Mouse (Mus musculus) lung, embryonic 14.5 days (tissue): ENCODE measurements at regions not wholly inside any gene's neighbourhood (a gene's known extent, or its start where the extent isn't known, plus 50 kb on each side); places are given as distances from the start of the nearest gene placed in this dataset.

Experiments
- ATAC-seq: fragments of 200-750 bp; cut with Nextera tagmentation; 2 replicates; pipeline ENCODE4 v1.8.0; 2017; ENCODE audit warnings: mild to moderate bottlenecking, moderate TSS enrichment, moderate library complexity; ENCODE audit not compliant: insufficient read depth
- DNase-seq: peaks from one replicate; pipeline ENCODE4 v3.0.0-alpha.2; 2015
- H3K27ac ChIP-seq: fragments of 300-500 bp; sonication (generic); 2 replicates; pipeline ENCODE4 v1.5.1; 2014; ENCODE audit warnings: low read depth, mild to moderate bottlenecking, moderate library complexity
- H3K27me3 ChIP-seq: fragments of 300-500 bp; sonication (generic); 2 replicates; pipeline ENCODE4 v1.6.1; 2014; ENCODE audit warnings: low read length, control low read depth; ENCODE audit not compliant: insufficient read depth
- H3K36me3 ChIP-seq: fragments of 300-500 bp; sonication (generic); 2 replicates; pipeline ENCODE4 v1.6.1; 2014; ENCODE audit warnings: control low read depth; ENCODE audit not compliant: insufficient read depth
- H3K4me1 ChIP-seq: fragments of 300-500 bp; sonication (generic); 2 replicates; pipeline ENCODE4 v1.6.1; 2014; ENCODE audit warnings: antibody characterized with exemption, control low read depth; ENCODE audit not compliant: insufficient read depth
- H3K4me2 ChIP-seq: fragments of 300-500 bp; sonication (generic); 2 replicates; pipeline ENCODE4 v1.6.1; 2014; ENCODE audit warnings: mild to moderate bottlenecking
- H3K4me3 ChIP-seq: fragments of 300-500 bp; sonication (generic); 2 replicates; pipeline ENCODE4 v1.5.1; 2014; ENCODE audit warnings: low read depth, low read length
- H3K9ac ChIP-seq: fragments of 300-500 bp; sonication (generic); 2 replicates; pipeline ENCODE4 v1.6.1; 2014
- H3K9me3 ChIP-seq: fragments of 300-500 bp; sonication (generic); 2 replicates; pipeline ENCODE4 v1.6.1; 2016; ENCODE audit warnings: low read depth, low read length, control low read depth
- CTCF ChIP-seq: IDR thresholded peaks from 2 replicates; pipeline ENCODE4 v1.5.1; 2016; ENCODE audit warnings: antibody characterized with exemption, low read depth
- WGBS: fragments of 180-500 bp; shearing (Covaris S2); extraction: QIAGEN DNeasy Blood & Tissue Kit; methylation state at CpG from one replicate; pipeline ENCODE4 v1.1.7; 2014; 5-methylcytosine and 5-hydroxymethylcytosine counted together

DNA sequence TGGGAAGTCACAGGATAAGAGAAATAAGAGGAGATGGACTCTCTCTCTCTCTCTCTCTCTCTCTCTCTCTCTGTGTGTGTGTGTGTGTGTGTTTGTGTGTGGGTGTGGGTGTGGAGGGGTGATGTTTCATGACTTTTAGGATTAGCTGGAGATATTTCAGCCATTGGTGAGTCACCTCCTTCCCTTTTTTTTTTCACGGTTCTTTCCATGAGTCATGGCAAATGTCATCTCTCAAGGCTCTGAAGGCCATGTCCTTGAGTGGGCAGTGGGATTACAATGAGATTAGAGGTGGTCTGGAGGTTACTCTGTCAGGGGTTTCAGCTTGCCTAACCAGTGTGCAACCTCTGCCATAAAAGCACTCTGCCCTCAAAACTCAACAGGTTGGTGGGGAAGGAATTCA is 329.3 kb downstream of the Phkb start:
- H3K4me2 ChIP-seq = no peak overlapping the region
- no peaks in the 10 kb centered on the region for H3K4me1 ChIP-seq
- no peak overlapping the region for H3K27ac ChIP-seq
- no peak for TF ChIP-seq CTCF
- ATAC-seq (no peak), DNase-seq (no peak)
- H3K27me3 ChIP-seq = no peaks in the 10 kb centered on the region
- 61% methylated on average over 1 of the region's 1 CpGs for WGBS
- no peak overlapping the region for H3K9ac ChIP-seq
- H3K4me3 ChIP-seq = no peak overlapping the region
- no peaks in the 10 kb centered on the region for H3K36me3 ChIP-seq
- no peaks in the 10 kb centered on the region for H3K9me3 ChIP-seq

DNA sequence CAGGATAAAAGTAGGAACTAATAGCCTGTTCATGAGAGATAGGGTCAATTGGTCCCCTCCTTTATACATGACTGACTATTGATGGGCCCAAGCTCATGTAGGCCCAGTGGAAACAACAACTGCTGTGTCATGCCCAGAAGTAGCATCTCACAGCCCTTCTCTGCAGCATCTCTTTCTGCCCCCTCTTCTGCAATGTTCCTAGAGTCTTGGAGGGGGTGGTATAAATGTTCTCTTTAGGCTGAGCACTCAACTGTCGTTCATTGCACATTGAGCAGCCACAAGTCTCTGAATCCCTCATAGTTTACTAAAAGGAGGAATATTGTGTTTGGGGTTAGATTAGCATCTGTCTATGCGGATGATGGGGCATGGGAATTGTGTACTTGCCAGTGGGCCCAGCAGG is 324.1 kb downstream of the Phkb start:
- WGBS = 70% methylated on average over 2 of the region's 2 CpGs
- no peak for ATAC-seq

DNA sequence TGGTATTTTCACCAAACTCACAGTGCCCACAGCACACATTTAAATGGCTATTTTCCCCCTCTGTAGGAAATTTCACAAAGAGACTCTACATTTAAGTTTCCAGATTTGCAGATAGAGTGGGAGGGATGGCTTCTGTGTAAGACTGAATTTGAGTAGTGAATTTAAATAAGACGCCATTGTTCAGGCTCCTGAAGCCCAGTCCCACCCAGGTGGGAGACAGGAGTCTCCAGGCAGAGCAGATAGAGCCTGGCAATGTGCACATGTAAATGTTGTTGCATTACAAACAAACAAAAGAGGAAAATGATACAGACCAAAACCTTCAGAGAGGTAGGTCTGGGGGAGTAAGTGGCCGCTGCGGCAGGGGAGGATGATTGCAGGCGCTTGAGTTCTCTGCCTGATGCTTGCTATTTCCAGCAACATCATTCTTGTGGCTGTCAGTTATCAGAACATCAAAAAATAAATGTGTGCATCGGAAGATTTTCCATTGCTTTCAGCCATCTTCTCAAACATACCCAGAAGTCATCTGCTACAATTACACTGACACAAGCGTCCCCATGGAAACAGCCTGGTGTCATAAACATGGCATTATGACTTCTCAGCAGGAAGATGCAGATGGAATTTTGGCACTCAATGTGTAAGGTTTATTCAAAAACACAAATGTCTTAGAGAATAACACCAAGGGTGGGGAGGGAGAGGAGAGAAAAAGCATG is 318.5 kb downstream of the Phkb start:
- Histone ChIP-seq H3K9me3 (no peaks in the 10 kb centered on the region; the same call in 1 of the 2 replicates), H3K4me2 (no peak overlapping the region), H3K9ac (no peak overlapping the region), H3K4me3 (no peak overlapping the region), H3K4me1 (no peaks in the 10 kb centered on the region), H3K27me3 (no peaks in the 10 kb centered on the region), H3K27ac (no peak overlapping the region), H3K36me3 (no peaks in the 10 kb centered on the region)
- ATAC-seq (no peak), DNase-seq (no peak)
- TF ChIP-seq CTCF = no peak
- 87% methylated on average over 6 of the region's 6 CpGs for WGBS

More for the DNA sequence above, 324.1 kb downstream of the Phkb start:
- DNase-seq = no peak
- no peak overlapping the region for H3K4me2 ChIP-seq
- no peak overlapping the region for H3K4me3 ChIP-seq
- H3K9ac ChIP-seq = no peak overlapping the region
- H3K9me3 ChIP-seq = no peaks in the 10 kb centered on the region; the same call in 1 of the 2 replicates
- TF ChIP-seq CTCF = no peak
- no peaks in the 10 kb centered on the region for H3K36me3 ChIP-seq
- H3K27ac ChIP-seq = no peak overlapping the region
- H3K27me3 ChIP-seq = no peaks in the 10 kb centered on the region
- H3K4me1 ChIP-seq = no peaks in the 10 kb centered on the region

DNA sequence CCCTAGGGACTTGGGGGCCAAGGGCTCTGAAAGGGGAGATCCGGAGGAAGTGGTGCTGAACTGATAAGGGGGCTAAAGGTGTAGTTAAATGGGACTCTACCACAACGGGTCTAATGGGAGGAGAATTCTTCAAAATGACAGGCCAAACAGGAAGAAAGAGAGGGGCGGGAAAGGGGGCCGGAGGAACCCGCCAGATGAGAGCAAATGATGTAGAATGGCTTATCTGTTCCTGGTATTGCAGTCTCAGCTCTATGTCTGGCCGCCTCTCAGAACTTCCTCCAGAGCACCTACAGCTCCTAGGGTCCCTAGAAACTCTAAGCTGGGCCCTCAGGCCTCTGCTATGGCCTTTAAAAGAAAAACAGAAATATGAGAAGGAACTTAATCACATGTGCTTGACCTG is 306.8 kb downstream of the Phkb start:
- no peak for ATAC-seq
- WGBS = 48% methylated on average over 6 of the region's 6 CpGs
- no peaks in the 10 kb centered on the region for H3K36me3 ChIP-seq
- no peak overlapping the region for H3K9ac ChIP-seq
- H3K4me3 ChIP-seq = no peak overlapping the region
- H3K4me2 ChIP-seq = no peak overlapping the region
- TF ChIP-seq CTCF = no peak
- no peak for DNase-seq
- H3K9me3 ChIP-seq = no peaks in the 10 kb centered on the region
- H3K27ac ChIP-seq = no peak overlapping the region
- no peaks in the 10 kb centered on the region for H3K4me1 ChIP-seq
- H3K27me3 ChIP-seq = no peaks in the 10 kb centered on the region

DNA sequence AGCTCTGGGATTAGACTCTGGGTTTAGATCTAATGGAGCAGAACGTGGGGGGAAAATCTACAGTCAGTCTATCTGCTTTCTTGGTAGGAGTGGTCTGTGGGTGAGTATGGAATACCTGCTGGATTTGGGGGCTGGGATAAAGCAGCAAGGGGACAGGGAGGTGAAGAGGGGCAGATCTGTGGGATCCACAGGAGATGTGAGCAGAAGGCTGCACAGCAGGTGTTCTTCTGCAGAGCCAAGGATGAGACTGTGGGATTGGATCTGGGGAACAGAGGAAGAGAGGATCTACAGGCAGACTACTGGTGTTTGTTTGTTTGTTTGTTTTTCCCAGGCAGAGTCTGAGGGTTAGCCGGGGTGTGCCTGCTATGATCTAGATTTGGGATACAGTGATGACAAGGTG is 284.5 kb downstream of the Phkb start:
- no peak for TF ChIP-seq CTCF
- no peaks in the 10 kb centered on the region for H3K9me3 ChIP-seq
- H3K9ac ChIP-seq = no peak overlapping the region
- 58% methylated on average over 2 of the region's 2 CpGs for WGBS
- H3K27ac ChIP-seq = no peak overlapping the region
- no peaks in the 10 kb centered on the region for H3K36me3 ChIP-seq
- no peaks in the 10 kb centered on the region for H3K4me1 ChIP-seq
- no peaks in the 10 kb centered on the region for H3K27me3 ChIP-seq
- DNase-seq (no peak), ATAC-seq (no peak)
- H3K4me2 ChIP-seq = no peak overlapping the region
- no peak overlapping the region for H3K4me3 ChIP-seq

DNA sequence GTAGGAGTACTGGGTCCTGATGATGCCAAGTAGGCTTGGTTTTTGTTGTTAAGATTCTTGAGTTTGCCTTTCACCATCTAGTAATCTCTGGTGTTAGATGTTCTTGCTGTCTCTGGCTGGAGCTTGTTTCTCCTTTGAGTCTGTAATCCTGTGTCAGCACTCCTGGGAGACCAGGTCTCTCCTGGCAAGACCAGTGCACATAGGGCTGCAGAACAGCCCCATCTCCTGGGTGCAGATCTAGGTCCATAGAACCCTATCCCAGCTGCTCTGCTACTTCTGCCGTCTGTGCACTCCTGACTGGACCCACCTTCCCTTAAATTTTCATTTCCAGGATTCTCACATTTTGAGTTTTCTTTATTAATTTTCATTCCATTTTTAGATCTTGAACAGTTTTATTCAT is 283.9 kb downstream of the Phkb start:
- Histone ChIP-seq H3K9me3 (no peaks in the 10 kb centered on the region), H3K9ac (no peak overlapping the region), H3K4me2 (no peak overlapping the region), H3K27me3 (no peaks in the 10 kb centered on the region), H3K36me3 (no peaks in the 10 kb centered on the region), H3K27ac (no peak overlapping the region), H3K4me1 (no peaks in the 10 kb centered on the region), H3K4me3 (no peak overlapping the region)
- 59% methylated on average over 1 of the region's 1 CpGs for WGBS
- no peak for TF ChIP-seq CTCF
- no peak for ATAC-seq
- no peak for DNase-seq
